Mouse (Mus musculus) c-Kit-positive CD71-positive TER-119-negative erythroid progenitor cells, embryonic 14.5 days (primary cell): Measurements from ENCODE around the gene Cog7.

Source experiments
- DNase-seq: peaks from one replicate; pipeline ENCODE4 v3.0.0-alpha.2; 2013; ENCODE audit warnings: low read depth

Gene Cog7

DNA sequence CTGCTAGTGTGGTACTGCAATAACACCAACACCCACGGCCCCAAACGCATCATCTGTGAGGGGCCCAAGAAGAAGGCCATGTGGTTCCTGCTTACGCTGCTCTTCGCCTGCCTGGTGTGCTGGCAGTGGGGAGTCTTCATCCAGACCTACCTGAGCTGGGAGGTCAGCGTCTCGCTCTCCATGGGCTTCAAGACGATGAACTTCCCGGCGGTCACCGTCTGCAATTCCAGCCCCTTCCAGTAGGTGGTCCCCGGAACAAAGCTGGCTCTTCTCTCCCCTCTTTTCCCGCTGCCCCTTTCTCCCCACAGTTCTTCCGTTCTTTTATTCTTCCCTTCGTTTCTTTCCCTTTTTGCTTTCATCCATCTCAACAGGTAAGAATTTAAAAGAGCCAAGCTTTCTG, 82.2 kb downstream of the Cog7 start:
- peak; percentile 6 for DNase-seq

DNA sequence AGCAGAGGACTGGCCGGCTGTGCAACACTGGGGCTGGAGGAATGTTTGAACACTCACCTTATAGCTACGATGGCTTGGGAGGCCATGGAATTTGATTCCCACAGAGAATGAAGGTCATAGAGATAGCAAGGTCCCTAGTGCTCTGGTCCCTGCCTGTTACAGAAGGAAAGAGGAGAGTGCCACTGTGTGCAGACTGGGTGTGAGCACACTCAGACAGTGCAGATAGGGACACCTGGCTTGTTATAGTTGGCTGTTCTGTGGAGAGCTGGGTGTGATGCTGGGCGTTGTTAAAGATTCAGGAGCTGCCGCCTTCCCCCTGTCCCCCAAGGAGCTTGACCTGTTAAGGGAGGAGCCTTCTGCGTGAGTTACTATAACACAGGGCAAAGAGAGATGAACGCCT, 84.8 kb downstream of the Cog7 start:
- no peak for DNase-seq

DNA sequence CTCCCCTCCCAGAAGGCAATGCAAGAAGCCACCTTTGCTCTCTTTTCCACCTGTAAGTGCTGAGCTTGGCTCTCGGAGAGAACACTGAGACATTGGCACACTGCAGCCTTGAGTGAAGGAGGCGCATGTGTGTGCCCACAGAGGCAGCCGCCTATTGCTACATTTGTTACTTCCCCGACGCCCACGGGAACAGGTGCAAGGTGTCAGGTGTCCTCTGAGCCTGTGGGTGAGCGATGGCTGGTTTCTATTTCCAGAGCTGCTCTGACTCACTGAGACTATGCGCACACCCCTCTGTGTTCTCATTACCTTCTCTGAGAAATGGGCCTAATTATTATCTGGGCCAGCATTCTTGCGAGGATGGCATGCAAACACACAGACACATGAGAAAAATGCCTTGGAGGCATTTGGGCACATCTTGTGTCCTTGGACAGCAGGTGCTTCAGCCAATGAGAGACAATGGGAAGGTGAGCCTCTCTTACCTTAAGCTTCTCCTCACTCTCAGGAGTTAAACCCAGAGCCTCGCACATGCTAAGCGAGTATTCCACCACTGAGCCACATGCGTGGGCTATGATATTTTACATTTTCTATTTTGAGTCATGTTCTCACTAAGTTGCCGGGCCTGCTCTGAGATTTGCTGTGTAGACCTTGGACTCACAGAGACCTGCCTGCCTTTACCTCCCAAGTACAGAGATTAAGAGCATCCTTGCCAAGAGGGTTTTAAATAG, 90.7 kb downstream of the Cog7 start:
- DNase-seq, result no peak

DNA sequence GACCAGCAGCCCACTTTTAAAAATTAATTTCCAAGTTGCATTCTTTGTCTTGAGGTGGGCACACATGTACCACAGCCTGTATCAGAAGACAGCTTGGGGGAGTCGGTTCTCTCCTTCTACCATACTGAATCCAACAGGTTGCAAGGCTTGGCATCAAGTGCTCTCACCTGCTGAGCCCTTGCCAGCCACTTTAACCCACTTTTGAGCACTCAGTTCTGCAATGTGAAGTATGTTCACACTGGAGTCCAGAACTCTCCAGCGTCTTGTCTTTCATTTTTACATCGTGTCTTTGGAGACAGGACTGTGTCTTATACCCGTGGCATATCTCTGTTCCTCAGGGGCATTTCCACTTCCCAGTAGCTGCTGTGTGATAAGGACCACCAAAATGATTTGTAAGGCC, 101.3 kb downstream of the Cog7 start:
- DNase-seq, result no peak

DNA sequence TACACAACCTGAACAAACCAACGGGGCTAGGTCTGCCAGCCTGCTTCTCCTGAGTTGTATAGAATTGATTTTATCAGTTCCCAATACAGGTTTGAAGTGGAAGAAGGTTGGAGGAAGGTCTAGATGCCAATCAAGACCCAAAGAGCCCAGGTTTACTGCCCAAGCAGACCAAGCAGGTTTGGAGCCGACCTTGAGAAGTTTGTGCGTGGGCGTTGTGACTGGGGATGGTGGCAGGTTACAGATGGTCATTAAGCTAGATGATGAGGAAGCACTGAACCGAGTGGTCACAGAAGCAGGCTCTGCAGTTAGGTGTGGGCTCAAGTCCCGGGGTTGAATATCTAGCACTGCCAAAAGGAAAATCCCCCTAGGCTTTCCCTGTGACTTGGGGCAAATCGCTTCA, 106.7 kb downstream of the Cog7 start:
- no peak for DNase-seq

DNA sequence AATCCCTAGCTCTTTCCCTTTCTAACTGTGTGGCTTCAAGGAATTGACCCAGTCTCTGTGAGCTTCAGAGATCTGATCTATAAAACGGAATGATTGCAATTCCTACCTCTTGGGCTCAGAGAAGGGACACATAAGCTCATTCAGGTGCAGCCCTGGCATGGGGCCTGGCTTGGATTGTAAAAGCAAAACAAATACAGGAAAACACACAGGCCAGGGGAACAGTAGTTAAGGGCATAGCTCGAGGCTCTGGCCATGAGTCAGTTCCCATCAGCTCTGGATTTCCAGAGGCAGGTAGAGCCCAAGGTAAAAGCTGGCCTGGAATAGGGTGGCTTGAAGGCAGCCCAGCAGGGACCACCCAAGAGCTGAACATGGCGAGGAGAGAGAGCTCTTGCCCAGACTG, 107.5 kb downstream of the Cog7 start:
- no peak for DNase-seq

DNA sequence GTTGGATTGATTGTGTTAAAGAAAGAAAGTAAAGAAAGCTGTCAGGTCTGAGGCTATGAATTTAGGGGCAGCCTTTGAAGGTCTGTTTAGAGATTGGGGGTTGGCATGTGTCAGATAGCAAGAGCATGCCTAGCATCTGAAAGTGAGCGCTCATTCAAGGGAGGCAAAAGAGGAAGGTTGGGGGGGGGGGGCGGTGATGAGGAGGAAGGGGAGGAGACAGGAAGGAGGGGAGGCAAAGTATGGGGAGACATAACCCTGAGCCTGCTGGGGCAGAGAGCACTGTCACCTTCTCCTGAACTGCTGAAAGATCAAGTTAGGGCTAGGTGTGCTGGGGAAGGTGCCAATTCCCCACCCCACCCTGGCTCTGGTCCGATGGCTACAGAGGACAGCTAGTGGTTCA, 109.9 kb downstream of the Cog7 start:
- no peak for DNase-seq

DNA sequence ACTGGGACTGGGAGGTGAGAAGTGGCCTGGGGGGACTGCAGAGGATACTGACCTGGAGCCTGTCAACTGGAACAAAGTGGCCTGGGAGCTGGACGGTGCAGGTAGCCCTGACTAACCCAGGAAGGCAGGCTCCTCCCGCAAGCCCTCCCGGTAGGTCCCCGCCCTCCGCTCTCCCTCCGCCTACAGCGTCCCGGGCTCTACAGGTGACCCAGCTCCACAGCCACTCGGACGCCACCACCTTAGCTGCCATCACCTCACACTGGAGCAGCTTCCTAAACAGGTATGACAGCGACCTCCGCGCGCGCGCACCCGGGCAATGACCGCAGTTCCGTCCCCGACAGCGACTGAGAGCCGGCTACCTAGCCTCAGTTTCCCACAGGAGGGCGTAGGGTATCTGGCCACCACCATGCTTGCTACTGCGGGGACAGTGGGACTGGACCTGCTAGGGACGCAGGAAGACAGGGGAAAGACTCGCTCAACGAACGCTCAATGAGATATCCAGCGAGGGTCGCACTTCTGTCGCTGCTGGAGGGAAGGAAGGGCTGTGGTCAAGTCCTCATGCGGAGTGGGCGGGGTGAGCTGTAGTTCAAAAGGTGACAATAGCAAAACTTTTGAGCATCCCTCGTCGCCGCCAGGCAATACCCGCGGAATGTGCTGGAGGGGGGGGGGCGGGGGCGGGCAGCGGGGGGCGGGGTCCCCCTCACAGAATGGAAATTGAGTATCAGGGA, 116.5 kb downstream of the Cog7 start, which contains the start of gene Scnn1b:
Scnn1b (plus strand) TSS at position 181 of the 728 bp plus-strand sequence.
- DNase-seq, result no peak

DNA sequence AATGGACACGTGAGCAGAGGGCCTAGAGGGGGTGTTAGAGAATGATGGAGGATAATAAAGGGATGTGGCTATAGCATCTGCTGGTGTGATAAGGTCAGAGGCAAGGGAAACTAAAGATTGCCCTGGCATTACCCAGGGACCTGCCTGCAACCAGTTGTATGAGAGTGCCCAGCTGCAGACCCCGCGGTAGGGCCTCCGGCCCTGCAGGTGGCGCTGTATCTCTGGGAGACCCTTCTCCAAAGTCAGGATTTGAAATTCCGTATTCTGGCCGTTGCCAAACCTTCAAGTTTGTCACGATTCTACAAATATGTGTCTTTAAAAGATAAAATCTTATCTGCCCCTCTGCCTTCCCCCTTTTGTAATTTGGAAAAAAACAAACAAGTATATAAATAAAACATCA, 122.6 kb downstream of the Cog7 start:
- DNase-seq, result no peak

- DNase-seq, result no peak
Measured at GRCm38 (mm10) chr7:121857177-121857884, 124.2 kb downstream of the Cog7 start.

- DNase-seq, result no peak
Measured at GRCm38 (mm10) chr7:121848537-121849168, 132.9 kb downstream of the Cog7 start.

DNA sequence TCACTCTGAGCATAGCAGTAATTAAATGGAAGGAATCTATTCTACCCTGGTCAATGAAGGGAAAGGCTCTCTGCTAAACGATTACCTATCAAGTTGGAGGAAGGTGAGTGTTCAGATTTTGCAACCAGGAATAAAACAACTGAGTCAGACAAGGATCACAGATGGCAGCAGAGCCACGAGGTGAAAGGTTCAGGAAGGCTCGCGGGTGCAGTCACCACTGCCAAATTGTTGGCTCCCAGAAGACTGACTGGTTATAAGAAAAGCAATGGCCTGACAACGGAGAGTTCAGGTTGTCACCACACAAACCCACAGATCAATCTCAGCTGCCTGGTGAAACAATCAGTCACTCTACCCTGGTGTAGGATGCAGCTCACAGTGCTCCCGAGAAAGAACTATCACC, 135.5 kb downstream of the Cog7 start:
- DNase-seq, result no peak

DNA sequence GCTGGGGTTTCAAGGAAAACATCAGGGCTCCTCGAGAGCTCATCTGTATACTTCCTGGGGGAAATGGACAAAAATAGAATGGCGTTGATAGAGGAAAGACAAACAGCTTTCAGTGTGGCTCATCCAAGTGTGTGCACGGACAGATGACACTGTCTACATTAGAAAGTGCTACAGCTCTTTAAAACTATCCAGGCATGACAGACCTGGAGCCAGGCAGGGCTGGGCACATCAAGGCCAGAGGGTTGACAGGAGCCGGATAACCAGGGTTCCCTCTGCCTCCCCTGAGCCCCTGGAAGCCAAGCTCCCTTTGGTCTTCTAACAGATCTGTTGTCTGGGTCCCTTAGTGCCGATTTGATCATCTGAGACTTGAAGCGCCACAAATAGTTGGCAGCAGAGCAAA, 139.3 kb downstream of the Cog7 start:
- no peak for DNase-seq

DNA sequence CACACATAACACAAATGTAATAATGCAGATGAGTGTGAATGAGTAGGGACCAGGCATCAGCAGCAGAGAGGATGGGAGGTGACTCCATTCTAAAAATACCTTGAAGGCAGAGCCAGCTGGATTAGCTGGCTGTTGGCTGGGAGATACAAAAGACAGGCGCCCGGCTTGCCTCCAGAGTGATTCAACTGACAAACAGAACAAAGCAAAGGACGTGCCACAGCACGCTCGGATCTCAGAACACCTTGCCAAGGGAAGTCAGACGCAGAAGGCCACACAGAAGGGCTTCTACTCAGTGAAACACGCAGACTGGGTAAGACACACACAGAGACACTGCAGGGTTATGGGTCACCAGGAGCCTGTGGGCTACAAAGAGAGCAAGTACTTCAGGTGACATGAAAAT, 140.7 kb downstream of the Cog7 start:
- DNase-seq, result no peak

DNA sequence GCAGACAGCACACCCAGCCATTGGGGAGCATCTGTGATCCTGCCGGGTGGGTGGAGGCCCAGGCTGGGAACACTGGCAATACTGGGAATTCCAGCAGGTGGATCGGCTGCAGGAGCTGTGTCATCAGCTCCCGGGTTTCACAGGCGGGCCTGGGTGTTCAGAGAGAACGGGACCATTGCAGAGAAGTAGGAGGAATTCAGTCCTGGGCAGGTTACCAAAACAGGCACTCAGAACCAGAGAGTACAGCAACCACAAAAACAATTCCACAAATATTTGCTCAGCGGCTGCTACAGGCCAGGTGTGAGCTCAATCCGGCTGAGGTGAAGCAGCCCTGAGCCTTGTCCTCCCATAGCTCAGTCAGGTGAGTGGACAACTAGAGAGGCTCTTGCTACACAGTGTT, 144.7 kb downstream of the Cog7 start:
- DNase-seq, result no peak

GRCm38 (mm10) chr7:121835392-121835791, 146.1 kb downstream of the Cog7 start:
- no peak for DNase-seq
